Mouse (Mus musculus): ENCODE measurements around the gene Eif4g1. TPM values are rescaled to one million over a fixed set of nuclear protein-coding genes. Genes with fewer than 3 reads are reported as not detected.
A peak's percentile ranks its signal among the peaks of the same experiment; 100 is the strongest.

Gene Eif4g1
- polyA plus RNA-seq, 1 experiment from 2014 or later: 204 TPM

- 71% methylated on average over 1 of the region's 1 CpGs for WGBS
Measured at GRCm38 (mm10) chr16:20726384-20726783, 58.3 kb downstream of the Eif4g1 start.

GRCm38 (mm10) chr16:20730293-20730711 is 62.2 kb downstream of the Eif4g1 start:
- Histone ChIP-seq H3K36me3 (no peaks in the 10 kb centered on the region), H3K27me3 (peaks cover 35% of the 10 kb centered on the region), H3K9me3 (no peaks in the 10 kb centered on the region), H3K4me3 (replicated peaks) (no peak overlapping the region), H3K4me2 (no peak overlapping the region), H3K27ac (no peak overlapping the region), H3K4me1 (replicated peaks) (peaks cover 34% of the 10 kb centered on the region), H3K9ac (replicated peaks) (no peak overlapping the region)
- no peak for ATAC-seq (ENCODE audit: insufficient number of reproducible peaks, insufficient read depth, low FRiP score, low TSS enrichment, low read depth)
- WGBS: 32% methylated on average over 5 of the region's 5 CpGs

More at GRCm38 (mm10) chr16:20726384-20726783, 58.3 kb downstream of the Eif4g1 start:
- no peak overlapping the region for H3K4me3 ChIP-seq (replicated peaks)
- H3K9me3 ChIP-seq: no peaks in the 10 kb centered on the region
- H3K27me3 ChIP-seq: peaks cover 2% of the 10 kb centered on the region; the same call in 1 of the 2 replicates
- no peak overlapping the region for H3K4me2 ChIP-seq
- no peak overlapping the region for H3K27ac ChIP-seq
- H3K9ac ChIP-seq (replicated peaks): no peak overlapping the region
- ATAC-seq (ENCODE audit: insufficient number of reproducible peaks, insufficient read depth, low FRiP score, low TSS enrichment, low read depth): no peak
- H3K4me1 ChIP-seq (replicated peaks): peaks cover 23% of the 10 kb centered on the region
- peaks cover 13% of the 10 kb centered on the region for H3K36me3 ChIP-seq

GRCm38 (mm10) chr16:20731688-20732087 is 63.6 kb downstream of the Eif4g1 start:
- Histone ChIP-seq H3K27me3 (peaks cover 48% of the 10 kb centered on the region), H3K36me3 (peaks cover 5% of the 10 kb centered on the region; the same call in 1 of the 2 replicates), H3K4me1 (replicated peaks) (peaks cover 32% of the 10 kb centered on the region), H3K9me3 (no peaks in the 10 kb centered on the region), H3K9ac (replicated peaks) (no peak overlapping the region), H3K4me2 (no peak overlapping the region), H3K27ac (peak overlapping the region; percentile 75; the same call in 1 of the 2 replicates), H3K4me3 (replicated peaks) (no peak overlapping the region)
- 63% methylated on average over 5 of the region's 5 CpGs for WGBS
- ATAC-seq (ENCODE audit: insufficient number of reproducible peaks, insufficient read depth, low FRiP score, low TSS enrichment, low read depth): no peak

GRCm38 (mm10) chr16:20732251-20732924 is 64.3 kb downstream of the Eif4g1 start:
- Histone ChIP-seq H3K4me1 (replicated peaks) (peaks cover 32% of the 10 kb centered on the region), H3K27ac (peak overlapping the region; percentile 75), H3K36me3 (peaks cover 12% of the 10 kb centered on the region; the same call in 1 of the 2 replicates), H3K27me3 (peaks cover 49% of the 10 kb centered on the region), H3K4me3 (replicated peaks) (peak overlapping the region; percentile 72), H3K9ac (replicated peaks) (peak overlapping the region; percentile 78), H3K9me3 (no peaks in the 10 kb centered on the region), H3K4me2 (peak overlapping the region; percentile 99)
- under 1% methylated on average over 29 of the region's 30 CpGs for WGBS
- peak; percentile 16; the same call in 1 of the 2 replicates for ATAC-seq (ENCODE audit: insufficient number of reproducible peaks, insufficient read depth, low FRiP score, low TSS enrichment, low read depth)

GRCm38 (mm10) chr16:20732925-20733730 is 65.0 kb downstream of the Eif4g1 start, which contains the start of gene Chrd:
Chrd (plus strand) TSS chr16:20733127.
- H3K27me3 ChIP-seq: peaks cover 56% of the 10 kb centered on the region

GRCm38 (mm10) chr16:20733731-20734730 is 65.9 kb downstream of the Eif4g1 start, which contains the start of gene Thpo:
Thpo (minus strand) TSS chr16:20734511.
- Histone ChIP-seq H3K4me1 (replicated peaks) (peaks cover 32% of the 10 kb centered on the region), H3K9ac (replicated peaks) (peak within 1 kb of the TSS; percentile 78), H3K4me3 (replicated peaks) (peak within 1 kb of the TSS; percentile 72), H3K27ac (0 out of 2 replicates have a peak within 1 kb of the TSS, but pooled peaks have one; percentile 75), H3K27me3 (peaks cover 61% of the 10 kb centered on the region), H3K4me2 (peak within 1 kb of the TSS; percentile 99), H3K9me3 (no peaks in the 10 kb centered on the region), H3K36me3 (peaks cover 12% of the 10 kb centered on the region; the same call in 1 of the 2 replicates)
- 2% methylated on average over 45 of the region's 45 CpGs for WGBS
- no peak for ATAC-seq (ENCODE audit: insufficient number of reproducible peaks, insufficient read depth, low FRiP score, low TSS enrichment, low read depth)

More at GRCm38 (mm10) chr16:20732925-20733730, 65.0 kb downstream of the Eif4g1 start, which contains the start of gene Chrd:
- Histone ChIP-seq H3K4me3 (replicated peaks) (peak within 1 kb of the TSS; percentile 72), H3K27ac (peak within 1 kb of the TSS; percentile 75), H3K9ac (replicated peaks) (peak within 1 kb of the TSS; percentile 78), H3K36me3 (peaks cover 12% of the 10 kb centered on the region; the same call in 1 of the 2 replicates), H3K4me1 (replicated peaks) (peaks cover 32% of the 10 kb centered on the region), H3K9me3 (no peaks in the 10 kb centered on the region), H3K4me2 (peak within 1 kb of the TSS; percentile 99)
- ATAC-seq (ENCODE audit: insufficient number of reproducible peaks, insufficient read depth, low FRiP score, low TSS enrichment, low read depth): peak; percentile 81
- 1% methylated on average over 58 of the region's 70 CpGs for WGBS

GRCm38 (mm10) chr16:20735651-20736050 is 67.5 kb downstream of the Eif4g1 start:
- peaks cover 12% of the 10 kb centered on the region; the same call in 1 of the 2 replicates for H3K36me3 ChIP-seq
- H3K27me3 ChIP-seq: peaks cover 61% of the 10 kb centered on the region
- WGBS: 72% methylated on average over 5 of the region's 5 CpGs
- H3K27ac ChIP-seq: no peak overlapping the region
- no peak overlapping the region for H3K4me3 ChIP-seq (replicated peaks)
- ATAC-seq (ENCODE audit: insufficient number of reproducible peaks, insufficient read depth, low FRiP score, low TSS enrichment, low read depth): no peak
- no peaks in the 10 kb centered on the region for H3K9me3 ChIP-seq
- H3K4me2 ChIP-seq: no peak overlapping the region
- H3K9ac ChIP-seq (replicated peaks): no peak overlapping the region
- peaks cover 24% of the 10 kb centered on the region for H3K4me1 ChIP-seq (replicated peaks)

- Histone ChIP-seq H3K4me1 (replicated peaks) (peaks cover 24% of the 10 kb centered on the region), H3K27me3 (peaks cover 61% of the 10 kb centered on the region), H3K4me3 (replicated peaks) (no peak overlapping the region), H3K4me2 (no peak overlapping the region), H3K9me3 (no peaks in the 10 kb centered on the region), H3K9ac (replicated peaks) (no peak overlapping the region), H3K36me3 (peaks cover 12% of the 10 kb centered on the region; the same call in 1 of the 2 replicates), H3K27ac (no peak overlapping the region)
- WGBS: 91% methylated on average over 7 of the region's 7 CpGs
- ATAC-seq (ENCODE audit: insufficient number of reproducible peaks, insufficient read depth, low FRiP score, low TSS enrichment, low read depth): no peak
Measured at GRCm38 (mm10) chr16:20736168-20736567, 68.1 kb downstream of the Eif4g1 start.

- H3K27me3 ChIP-seq: peaks cover 55% of the 10 kb centered on the region
- WGBS: 86% methylated on average over 5 of the region's 5 CpGs
- H3K4me1 ChIP-seq (replicated peaks): peaks cover 24% of the 10 kb centered on the region
- H3K27ac ChIP-seq: no peak overlapping the region
- no peak overlapping the region for H3K9ac ChIP-seq (replicated peaks)
- H3K4me2 ChIP-seq: no peak overlapping the region
- no peak overlapping the region for H3K4me3 ChIP-seq (replicated peaks)
- H3K36me3 ChIP-seq: peaks cover 14% of the 10 kb centered on the region; the same call in 1 of the 2 replicates
- ATAC-seq (ENCODE audit: insufficient number of reproducible peaks, insufficient read depth, low FRiP score, low TSS enrichment, low read depth): no peak
- H3K9me3 ChIP-seq: no peaks in the 10 kb centered on the region
Measured at GRCm38 (mm10) chr16:20736823-20737222, 68.7 kb downstream of the Eif4g1 start.

GRCm38 (mm10) chr16:20739845-20740244 is 71.7 kb downstream of the Eif4g1 start:
- Histone ChIP-seq H3K4me3 (replicated peaks) (no peak overlapping the region), H3K27ac (no peak overlapping the region), H3K9ac (replicated peaks) (no peak overlapping the region), H3K9me3 (no peaks in the 10 kb centered on the region), H3K4me1 (replicated peaks) (no peaks in the 10 kb centered on the region), H3K4me2 (no peak overlapping the region), H3K36me3 (peaks cover 16% of the 10 kb centered on the region; the same call in 1 of the 2 replicates), H3K27me3 (peaks cover 31% of the 10 kb centered on the region)
- ATAC-seq (ENCODE audit: insufficient number of reproducible peaks, insufficient read depth, low FRiP score, low TSS enrichment, low read depth): 0 out of 2 replicates have a peak, but pooled peaks have one; percentile 9
- WGBS: 94% methylated on average over 9 of the region's 9 CpGs
